Mouse (Mus musculus) neutrophil, adult 5-6 weeks (primary cell): ENCODE measurements around the gene Surf4. TPM values are rescaled to one million over a fixed set of nuclear protein-coding genes. Genes with fewer than 3 reads are reported as not detected.
A peak's percentile ranks its signal among the peaks of the same experiment; 100 is the strongest.

ENCODE experiments used
- ATAC-seq: fragments of 151-379, 151-347 bp; 2 replicates; pipeline ENCODE4 v1.8.0; 2017; ENCODE audit warnings: mild to moderate bottlenecking, moderate TSS enrichment; ENCODE audit not compliant: insufficient number of reproducible peaks, poor library complexity, low FRiP score, severe bottlenecking; ENCODE audit errors: extremely low read depth
- total RNA-seq: library from RNA; stranded (forward); fragments of 200-1000 nt; gene quantifications from 2 replicates; pipeline ENCODE4 v1.2.3, GENCODE M21; 2017

The Surf4 gene
- 49.6 and 56.1 TPM in 2 replicates for total RNA-seq

DNA sequence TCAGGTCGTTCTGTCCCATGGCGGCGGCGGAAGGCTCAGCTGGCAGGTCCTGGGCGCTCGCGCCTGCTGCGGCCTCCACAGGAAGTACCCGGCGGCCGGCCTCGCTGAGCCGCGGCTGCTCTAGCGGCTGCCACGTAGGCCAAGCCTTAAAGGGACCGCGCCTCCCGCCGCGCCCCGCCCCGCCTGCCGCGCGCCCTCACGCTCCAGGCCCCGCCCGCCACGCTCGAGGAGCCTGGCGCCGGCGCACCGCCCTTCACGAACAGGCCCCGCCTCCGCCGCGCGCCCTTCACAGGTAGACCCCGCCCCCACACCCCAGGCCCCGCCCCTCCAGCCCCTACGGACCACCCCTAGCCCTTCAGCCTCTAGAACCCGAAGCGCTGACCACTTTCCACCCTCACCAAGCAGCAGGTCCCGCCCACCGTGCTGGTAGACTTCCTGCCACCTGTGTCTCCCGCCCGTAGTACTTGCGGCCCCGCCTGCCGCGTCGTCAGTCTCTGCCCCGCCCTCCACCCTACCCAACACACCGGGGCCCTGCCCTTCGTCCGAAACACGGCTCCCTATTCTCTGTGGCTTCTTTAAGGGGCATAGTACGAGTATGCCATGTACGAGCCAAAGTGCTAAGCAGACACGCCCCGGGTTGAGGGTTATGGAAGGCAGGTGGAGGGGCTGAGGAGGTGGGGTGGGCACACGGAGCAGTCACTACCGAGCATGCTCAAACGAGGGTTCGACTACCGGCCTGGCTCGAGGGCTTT is at the start of gene Surf4, which contains the start of gene Stkld1:
Gene Surf4, minus strand, starts transcription at position 625 of the 752 bp plus-strand sequence.
Gene Stkld1, plus strand, starts transcription at position 744 of the 752 bp plus-strand sequence.
- peak; percentile 87 for ATAC-seq

- no peak for ATAC-seq
These were observed 46.6 kb upstream of the Surf4 start for GRCm38 (mm10) chr2:26980361-26980760.

- ATAC-seq, result peak; percentile 17; the same call in 1 of the 2 replicates
These were observed 40.2 kb upstream of the Surf4 start for GRCm38 (mm10) chr2:26973960-26974359.

GRCm38 (mm10) chr2:26973116-26973515 is 39.4 kb upstream of the Surf4 start, which contains the start of gene Adamts13:
TSS of gene Adamts13 (plus strand) at chr2:26973416.
- no peak for ATAC-seq

DNA sequence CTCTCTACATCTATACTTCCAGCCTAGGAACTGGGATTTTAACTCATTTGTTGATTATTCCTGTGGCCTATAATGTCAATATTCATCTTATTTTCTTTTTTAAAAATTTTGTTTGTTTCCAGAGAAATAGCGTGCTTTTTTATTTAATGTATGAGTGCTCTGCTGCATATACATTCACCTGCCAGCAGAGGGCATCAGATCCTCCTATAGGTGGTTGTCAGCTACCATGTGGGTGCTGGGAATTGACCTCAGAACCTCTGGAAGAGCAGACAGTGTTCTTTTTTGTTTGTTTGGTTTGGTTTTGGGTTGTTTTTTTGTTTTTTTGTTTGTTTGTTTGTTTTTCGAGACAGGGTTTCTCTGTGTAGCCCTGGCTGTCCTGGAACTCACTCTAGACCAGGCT is 33.5 kb upstream of the Surf4 start:
- no peak for ATAC-seq

DNA sequence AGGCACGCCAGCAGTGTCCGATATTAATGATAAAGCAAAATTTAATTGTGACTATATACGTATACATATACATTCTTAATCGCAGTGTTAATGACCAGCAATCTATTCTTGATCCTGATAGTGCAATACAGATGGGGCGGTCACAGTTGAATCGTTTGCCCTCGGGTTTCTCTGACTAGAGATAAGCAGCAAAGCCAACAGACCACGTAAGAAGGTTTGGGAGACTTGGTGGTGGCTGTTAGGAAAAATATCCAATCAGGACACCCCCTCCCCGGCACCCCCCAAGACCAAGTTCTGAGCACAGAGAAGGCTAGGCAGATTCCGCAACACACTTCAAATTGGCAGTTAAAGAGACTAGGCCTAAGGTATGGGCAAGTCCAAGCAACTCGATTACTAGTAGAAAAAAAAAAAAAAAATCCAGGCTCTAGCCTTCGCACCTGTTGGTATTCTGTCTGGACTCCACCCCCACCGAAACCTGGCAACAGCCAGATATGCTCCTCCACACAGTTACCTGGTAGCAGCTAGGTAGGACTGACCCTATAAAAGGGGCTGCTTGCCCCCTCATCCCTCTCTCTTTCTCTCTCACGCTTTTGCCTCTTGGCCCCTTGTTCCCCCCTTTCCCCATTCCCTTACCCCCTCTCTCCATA is 31.1 kb upstream of the Surf4 start:
- ATAC-seq, result no peak

DNA sequence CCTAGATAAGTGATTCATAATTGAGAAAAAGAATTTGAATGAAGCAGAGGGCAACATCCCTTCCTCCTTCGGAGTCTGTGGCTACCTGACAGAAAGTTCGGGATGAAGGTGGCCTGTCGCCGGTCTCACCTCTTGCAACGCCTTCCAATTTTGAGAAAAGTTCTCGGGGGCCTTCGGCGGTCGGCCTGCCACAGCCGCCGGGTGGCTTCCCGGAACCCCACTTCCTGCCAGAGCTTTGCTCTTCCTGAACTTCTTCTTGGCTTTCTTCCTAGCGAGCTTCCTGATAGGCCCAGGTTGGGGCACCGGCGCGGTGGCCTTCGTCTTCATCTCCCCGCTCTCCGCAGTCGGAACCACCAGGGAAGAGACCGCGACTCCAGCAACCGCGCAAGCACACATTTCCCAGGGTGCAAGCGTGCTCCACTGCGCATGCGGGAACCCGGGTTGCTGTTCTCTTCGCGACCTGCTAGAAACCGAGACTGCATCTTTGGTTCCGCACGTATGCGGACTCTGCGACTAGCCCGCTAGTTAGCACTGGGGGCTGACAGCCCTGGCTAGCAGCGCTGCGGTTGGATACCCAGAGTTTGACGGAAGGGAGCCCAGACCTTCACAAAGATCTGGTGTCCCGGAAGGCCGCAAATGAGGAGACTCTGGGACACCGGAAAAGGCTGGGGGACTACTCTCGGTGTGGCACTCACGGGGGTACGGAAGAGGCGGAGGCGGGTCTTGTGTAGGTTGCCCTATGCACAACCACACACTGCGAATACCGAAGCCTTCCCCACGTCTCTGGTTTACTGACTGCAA is 30.4 kb upstream of the Surf4 start, which contains the start of gene Rexo4:
Gene Rexo4, minus strand, starts transcription at position 464 of the 801 bp plus-strand sequence.
- ATAC-seq, result peak; percentile 92

GRCm38 (mm10) chr2:26960756-26961155 is 27.0 kb upstream of the Surf4 start:
- ATAC-seq, result no peak

DNA sequence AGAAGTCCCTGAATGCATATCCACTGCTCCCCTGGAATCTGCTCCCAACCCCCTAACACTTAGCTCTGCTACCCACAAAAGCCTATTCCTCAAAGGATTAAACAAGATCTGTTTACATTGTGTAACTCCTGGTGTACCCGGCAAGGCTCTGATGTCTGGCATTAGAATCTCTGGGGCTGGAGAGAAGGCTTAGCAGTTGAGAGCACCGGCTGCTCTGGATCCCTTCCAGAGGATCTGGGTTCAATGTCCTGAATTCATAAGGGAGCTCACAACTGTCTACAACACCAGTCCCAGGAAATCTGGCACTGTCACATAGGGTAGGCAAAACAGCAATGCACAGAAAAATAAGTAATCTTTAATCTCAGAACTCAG is 23.7 kb upstream of the Surf4 start:
- no peak for ATAC-seq

GRCm38 (mm10) chr2:26956811-26957487 is 23.2 kb upstream of the Surf4 start:
- no peak for ATAC-seq

- ATAC-seq, result no peak
These were observed 21.1 kb upstream of the Surf4 start for GRCm38 (mm10) chr2:26954735-26955395.

- ATAC-seq, result no peak
These were observed 19.1 kb upstream of the Surf4 start for GRCm38 (mm10) chr2:26952866-26953265.

GRCm38 (mm10) chr2:26952193-26952592 is 18.5 kb upstream of the Surf4 start:
- no peak for ATAC-seq

DNA sequence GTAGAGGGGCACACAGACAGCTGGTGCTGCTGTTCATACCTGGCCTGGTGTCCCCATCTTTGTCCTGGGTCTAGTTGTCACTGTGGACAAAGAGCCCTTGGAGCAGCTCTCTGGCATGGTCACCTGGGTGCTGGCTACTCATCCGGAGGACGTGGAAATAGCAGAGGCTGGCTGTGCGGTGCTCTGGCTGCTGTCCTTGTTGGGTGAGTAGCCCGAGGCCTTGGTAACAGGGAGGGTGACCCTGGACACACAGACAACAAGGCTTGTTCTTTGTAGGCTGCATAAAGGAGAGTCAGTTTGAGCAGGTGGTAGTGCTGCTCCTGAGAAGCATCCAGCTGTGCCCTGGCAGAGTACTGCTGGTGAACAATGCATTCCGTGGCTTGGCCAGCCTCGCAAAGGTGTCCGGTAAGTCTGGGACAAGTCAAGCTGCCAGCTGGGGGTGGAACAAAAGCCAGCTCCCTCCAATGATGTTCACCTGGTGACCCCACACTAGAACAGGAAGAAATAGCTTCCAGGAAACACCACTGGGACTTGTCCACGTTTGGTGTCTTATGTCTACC is 17.7 kb upstream of the Surf4 start:
- no peak for ATAC-seq

DNA sequence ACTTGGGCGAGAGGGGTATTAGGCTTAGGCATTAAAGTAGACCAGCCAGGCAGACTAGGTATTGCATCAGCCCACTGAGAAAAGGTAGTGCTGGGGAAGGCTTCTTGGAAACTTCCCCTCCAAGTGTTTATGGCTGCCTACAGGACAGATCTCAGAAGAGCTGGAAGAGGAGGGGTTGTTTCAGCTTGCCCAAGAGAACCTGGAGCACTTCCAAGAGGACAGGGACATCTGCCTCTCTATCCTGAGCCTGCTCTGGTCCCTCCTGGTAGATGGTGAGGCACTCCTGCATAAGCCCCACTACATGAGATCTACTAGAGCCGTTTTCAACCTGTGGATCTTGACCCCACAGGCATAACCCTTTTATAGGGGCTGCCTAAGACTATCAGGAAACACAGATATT is 16.7 kb upstream of the Surf4 start:
- no peak for ATAC-seq

DNA sequence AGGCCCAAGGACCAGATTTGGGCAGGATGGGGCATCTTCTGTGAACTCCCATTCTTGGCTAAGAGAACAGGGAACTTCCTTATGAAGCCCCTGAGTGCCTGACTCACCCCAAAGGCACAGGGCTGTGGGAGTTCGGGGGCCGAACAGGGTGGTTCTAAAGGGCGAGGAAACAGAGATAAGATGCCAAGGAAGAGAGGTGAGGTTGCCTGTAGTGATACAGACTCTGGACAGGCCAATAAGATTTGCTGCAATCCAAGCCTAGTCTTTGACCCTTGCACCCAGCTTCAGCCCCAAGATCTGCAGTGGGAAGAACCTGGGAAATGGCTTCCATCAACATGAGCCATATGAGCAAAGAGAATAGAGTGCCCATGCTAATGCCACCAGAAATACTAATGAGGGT is 9.5 kb upstream of the Surf4 start:
- no peak for ATAC-seq

- peak; percentile 87 for ATAC-seq
These were observed 7.8 kb upstream of the Surf4 start for GRCm38 (mm10) chr2:26941539-26941938.

- ATAC-seq, result no peak
These were observed 2.7 kb upstream of the Surf4 start for GRCm38 (mm10) chr2:26936425-26936824.
